Mouse (Mus musculus) CD4-positive, CD25-positive, alpha-beta regulatory T cell, adult 2 months (primary cell): Measurements from ENCODE around the gene Nptn.
"Not testable (repeated sequence)": the region's sequence is repeated elsewhere in the genome, so short reads cannot be mapped to it uniquely, and the experiment has no call there.

ENCODE experiments used
- DNase-seq: peaks from one replicate; pipeline ENCODE4 v3.0.0-alpha.2; 2012; ENCODE audit warnings: low read depth, low spot score

The Nptn gene

GRCm38 (mm10) chr9:58560211-58560610 is 21.8 kb upstream of the Nptn start:
- DNase-seq: no peak

- not testable (repeated sequence) for DNase-seq
Observed at GRCm38 (mm10) chr9:58565945-58566344, 16.1 kb upstream of the Nptn start.

GRCm38 (mm10) chr9:58567682-58568081 is 14.4 kb upstream of the Nptn start:
- DNase-seq: peak; percentile 66

GRCm38 (mm10) chr9:58571001-58571400 is 11.0 kb upstream of the Nptn start:
- DNase-seq: no peak

- peak; percentile 82 for DNase-seq
Observed at GRCm38 (mm10) chr9:58578669-58579068, 3.4 kb upstream of the Nptn start.

GRCm38 (mm10) chr9:58580453-58581195 is 1.4 kb upstream of the Nptn start:
- peak; percentile 59 for DNase-seq

- DNase-seq: no peak
Observed at GRCm38 (mm10) chr9:58581283-58581930, 633 bp upstream of the Nptn start.

GRCm38 (mm10) chr9:58582581-58583266 is 684 bp downstream of the Nptn start:
- DNase-seq: no peak

- DNase-seq: peak; percentile 44
Observed at GRCm38 (mm10) chr9:58583267-58583641, 1.2 kb downstream of the Nptn start.

GRCm38 (mm10) chr9:58584323-58584722 is 2.3 kb downstream of the Nptn start:
- no peak for DNase-seq

GRCm38 (mm10) chr9:58588657-58589056 is 6.6 kb downstream of the Nptn start:
- DNase-seq: no peak

GRCm38 (mm10) chr9:58595313-58595712 is 13.3 kb downstream of the Nptn start:
- no peak for DNase-seq

GRCm38 (mm10) chr9:58613790-58614189 is 31.8 kb downstream of the Nptn start:
- DNase-seq: no peak

GRCm38 (mm10) chr9:58615064-58615938 is 33.3 kb downstream of the Nptn start:
- DNase-seq: peak; percentile 25

GRCm38 (mm10) chr9:58623009-58623408 is 41.0 kb downstream of the Nptn start:
- no peak for DNase-seq

GRCm38 (mm10) chr9:58627197-58627596 is 45.2 kb downstream of the Nptn start:
- DNase-seq: peak; percentile 9

- DNase-seq: no peak
Observed at GRCm38 (mm10) chr9:58630441-58630840, 48.4 kb downstream of the Nptn start.

GRCm38 (mm10) chr9:58648406-58649264 is 66.6 kb downstream of the Nptn start:
- no peak for DNase-seq

GRCm38 (mm10) chr9:58649265-58649626 is 67.2 kb downstream of the Nptn start:
- DNase-seq: no peak

GRCm38 (mm10) chr9:58651993-58652392 is 70.0 kb downstream of the Nptn start:
- peak; percentile 80 for DNase-seq

GRCm38 (mm10) chr9:58654494-58654893 is 72.5 kb downstream of the Nptn start:
- DNase-seq: no peak
